Mouse (Mus musculus) layer of hippocampus, adult 8-10 months (tissue): ENCODE data around the gene Ogt. TPM values are rescaled to one million over a fixed set of nuclear protein-coding genes. Genes with fewer than 3 reads are reported as not detected.

Experiments
- DNase-seq, 2 experiments: peaks; one replicate each; pipeline ENCODE4 v3.0.0; 2022; ENCODE audit warnings: low spot score in 2 of 2
- total RNA-seq, 4 experiments: library from RNA; stranded (reverse); gene quantifications; 2 replicates each; pipeline ENCODE4 v1.2.4; 2022

Gene Ogt
- 100 to 1,000 TPM; 185 to 278 (median 222) TPM for total RNA-seq

DNA sequence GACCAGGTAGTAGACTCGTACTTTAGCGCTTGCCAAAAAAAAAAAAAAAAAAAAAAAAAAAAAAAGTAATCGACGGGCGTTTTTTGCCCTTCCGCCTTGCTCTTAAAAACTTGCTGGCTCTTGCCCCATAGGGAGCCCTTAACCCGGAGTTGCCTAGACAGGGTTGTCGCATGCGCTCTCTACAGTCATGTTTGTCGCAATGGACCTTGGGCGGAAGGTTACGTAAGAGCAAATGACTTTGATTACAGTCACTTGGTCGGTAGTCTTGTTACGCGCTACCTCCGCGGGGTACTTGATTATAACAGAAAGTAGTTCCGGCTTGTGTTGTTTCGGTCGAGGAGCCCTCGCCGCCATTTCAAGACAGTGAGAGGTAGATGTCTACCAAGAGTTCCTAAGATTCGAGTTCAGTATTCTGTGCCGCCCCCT lies at the start of gene Ogt:
Ogt (plus strand) TSS at position 320 of the 426 bp plus-strand sequence.
- DNase-seq = peak; percentile 87 to 93

DNA sequence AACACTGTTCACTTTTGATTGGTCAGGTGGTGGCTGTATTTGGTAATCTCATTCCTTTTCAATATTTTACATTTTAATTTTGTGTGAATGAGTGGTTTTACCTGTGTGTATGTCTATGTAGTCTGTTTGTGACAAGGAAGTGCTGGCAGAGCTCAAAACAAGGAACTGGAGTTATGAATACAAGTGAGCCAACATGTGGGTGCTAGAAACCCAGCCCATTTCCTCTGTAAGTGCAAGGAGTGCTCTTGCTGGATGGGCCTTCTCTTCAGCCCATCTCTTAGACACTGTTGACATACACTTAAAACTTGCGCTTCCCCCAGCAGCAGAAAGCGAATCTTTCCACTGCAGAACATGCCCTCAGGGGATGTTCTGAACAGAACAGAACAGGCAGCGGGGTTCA lies 23.7 kb upstream of the Ogt start:
- no peak for DNase-seq

DNA sequence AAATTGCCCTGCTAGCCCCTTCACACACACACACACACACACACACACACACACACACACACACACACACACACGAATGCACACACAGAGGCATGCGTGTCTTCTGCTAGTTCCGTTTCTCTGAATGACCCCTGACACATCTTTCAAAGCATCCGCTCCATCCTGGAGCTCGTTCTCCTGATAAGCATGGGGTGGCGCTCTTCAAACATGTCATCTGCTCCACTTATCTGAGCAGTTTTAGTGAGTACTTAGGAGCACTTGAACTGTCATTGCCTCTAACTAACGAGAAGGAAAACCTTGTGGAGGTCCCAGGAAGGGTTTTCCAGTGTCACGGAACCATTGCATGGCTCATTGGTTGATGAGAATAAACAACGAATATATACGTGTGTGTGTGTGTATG lies 22.0 kb upstream of the Ogt start:
- DNase-seq = no peak

DNA sequence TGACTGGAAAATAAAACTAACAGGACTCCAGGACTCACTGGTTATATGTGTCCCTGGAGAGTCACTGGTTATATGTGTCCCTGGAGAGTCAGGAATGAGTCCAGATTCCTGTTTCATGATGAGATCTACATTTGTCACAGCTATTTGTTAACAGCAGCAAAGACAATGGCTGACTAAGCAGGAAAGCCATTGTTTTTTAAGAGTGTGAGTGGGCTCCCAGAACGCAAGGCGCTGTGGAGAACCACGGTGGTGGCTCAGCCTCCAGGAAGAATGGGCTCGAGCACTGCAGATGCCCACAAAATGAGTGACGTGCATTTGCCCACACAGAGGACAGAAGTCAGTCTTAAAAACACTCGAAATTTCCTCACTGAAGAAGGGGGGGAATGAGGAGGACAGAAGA lies 19.5 kb upstream of the Ogt start:
- DNase-seq = no peak

DNA sequence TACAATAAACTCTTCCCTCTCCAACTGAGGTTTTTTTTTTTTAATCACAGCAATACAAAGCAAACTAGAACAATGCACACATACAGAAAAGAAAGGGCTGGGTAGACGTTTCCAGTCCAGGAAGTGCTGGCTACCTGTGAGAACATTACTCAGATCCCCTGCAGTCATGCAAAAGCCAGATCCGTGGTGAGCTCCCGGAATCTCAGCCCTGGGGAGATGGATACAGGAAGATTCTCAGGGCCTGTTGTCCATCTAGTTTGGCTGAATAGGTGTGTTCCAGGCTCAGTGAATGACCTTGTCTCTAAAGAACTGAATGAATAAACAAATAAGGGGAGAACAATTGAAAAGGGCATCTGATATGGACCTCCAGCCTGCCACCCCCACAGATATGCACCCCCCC lies 17.3 kb upstream of the Ogt start:
- DNase-seq = no peak

DNA sequence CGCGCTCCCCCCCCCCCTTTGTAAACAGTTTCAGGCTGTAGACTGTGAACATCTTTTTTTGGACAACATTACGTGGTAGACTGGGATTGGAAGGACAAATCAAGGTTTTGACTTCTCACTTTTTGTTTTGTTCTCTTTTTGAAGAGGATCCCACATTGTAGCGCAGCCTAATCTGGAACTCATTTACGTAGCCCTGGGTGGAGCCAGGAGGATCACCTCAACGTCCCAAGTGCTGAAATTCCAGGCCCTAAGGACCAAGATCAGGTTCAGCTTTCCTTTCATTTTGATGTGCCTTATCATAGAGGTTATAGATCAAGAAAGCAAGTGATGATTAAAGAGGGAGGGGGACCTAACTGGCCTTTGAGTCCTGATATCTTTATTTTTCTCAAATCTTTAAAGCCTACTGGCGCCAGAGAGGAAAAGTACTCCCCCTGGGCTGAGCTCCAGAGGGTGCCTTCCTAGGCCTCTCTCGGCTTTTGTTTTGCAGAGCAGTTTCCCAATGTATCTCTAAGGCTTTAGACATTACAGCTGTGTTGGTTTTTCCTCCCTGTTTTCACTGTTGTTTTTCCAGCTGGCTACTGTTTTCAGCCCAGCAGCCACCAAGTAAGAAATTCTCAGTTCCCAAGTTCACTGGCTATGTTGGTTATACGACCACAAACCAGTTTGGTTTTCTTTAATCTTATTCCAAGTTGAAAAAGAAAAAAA lies 2.9 kb upstream of the Ogt start:
- DNase-seq = no peak

DNA sequence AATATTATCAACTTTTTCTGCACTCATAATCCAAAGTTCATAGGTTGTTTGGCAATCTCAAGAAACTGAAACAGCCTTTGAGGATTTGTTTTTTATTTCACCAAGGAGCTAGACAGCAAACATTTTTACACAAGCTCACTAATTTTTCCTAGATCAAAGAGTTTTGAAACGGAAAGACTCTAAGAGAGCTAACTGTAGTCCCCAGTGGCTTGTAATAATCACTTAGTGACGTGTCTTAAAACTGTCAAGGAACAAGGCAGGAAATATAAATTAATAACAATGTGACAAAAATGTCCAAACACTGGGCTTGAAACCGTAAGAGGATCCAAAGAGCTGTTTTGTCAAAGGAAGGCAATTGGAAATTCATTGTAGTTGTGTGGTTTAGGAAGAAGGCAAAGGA lies 1.0 kb upstream of the Ogt start:
- DNase-seq = no peak

DNA sequence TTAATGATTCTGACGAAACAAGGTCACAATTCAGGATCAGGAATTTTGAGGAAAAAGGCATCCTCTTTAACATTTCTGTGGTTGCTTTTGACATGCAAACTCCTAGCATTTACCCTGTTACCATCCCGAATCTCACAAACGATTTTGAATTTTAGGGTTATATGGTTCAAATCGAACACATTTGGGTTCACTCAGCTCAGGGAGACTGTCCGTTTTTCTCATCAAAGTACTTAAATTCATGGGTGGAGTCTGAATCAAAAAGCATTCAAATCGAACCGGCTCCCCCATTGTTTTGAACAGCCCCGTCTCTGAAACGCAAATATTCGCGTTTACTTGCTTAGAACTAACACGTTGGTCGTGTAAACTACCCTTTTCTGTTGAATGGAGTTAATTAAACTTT lies 554 bp upstream of the Ogt start:
- no peak for DNase-seq

DNA sequence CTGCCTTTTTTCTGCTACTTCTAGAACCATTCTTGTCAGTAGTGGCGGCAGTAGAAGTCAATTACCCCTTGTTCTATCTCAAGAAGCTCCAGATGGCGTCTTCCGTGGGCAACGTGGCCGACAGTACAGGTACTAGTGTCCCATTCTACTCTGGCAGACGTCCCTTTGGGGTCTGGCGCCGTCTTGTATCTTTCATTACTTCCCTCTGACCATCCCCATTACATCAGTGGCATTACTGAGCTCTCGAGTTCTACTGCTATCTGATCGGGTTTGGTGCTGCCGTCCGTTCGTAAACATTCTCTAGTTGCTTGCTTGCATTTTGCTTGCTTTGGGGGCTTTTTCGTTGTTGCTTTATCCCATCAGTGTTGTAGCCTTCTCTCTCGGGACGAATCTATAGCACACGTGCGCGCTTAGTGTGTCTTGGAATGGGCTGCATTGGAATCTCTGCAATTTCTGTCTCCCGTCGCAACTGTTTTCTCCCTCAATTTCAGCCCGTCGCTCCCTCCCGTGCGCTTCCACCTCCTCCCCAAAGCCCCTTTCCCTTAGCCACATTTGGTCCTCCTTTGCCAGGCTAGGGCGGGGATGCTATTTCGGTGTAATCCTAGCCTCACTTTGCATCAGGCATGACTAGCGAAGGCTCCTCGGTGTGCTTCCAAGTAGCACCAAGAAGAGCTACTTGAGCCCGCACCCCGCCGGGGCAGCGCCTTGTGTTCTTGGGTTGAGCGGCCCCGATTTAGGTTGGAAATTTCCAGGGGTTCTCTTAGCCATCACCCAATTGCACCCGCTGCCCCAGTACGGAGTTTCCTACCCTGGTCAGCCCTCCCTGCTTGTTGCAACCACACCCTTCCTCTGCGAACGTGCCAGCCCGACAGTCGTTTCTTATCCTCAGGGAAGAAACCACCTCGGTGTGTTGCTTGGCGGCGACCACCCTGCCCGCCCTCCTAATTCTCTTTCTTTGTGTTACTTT lies 617 bp downstream of the Ogt start:
- DNase-seq = peak; percentile 9 to 14

DNA sequence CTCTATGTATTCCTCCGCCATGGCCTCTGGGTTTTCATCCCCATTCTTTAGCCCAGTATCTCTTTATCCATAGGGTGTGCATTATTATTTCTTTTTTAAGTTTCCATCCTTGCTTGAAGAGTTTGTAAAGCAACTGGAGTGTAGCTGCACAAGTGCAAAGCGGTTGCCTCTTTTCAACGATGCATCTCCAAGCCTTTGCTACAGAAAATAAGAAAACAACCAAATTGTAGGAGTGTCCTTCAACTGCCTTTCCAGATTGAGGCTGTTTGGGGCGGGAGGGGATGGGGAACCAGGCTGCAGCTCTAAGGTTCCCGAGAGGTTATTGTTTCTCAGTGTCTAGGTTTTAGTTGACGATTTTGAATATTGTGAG lies 1.3 kb downstream of the Ogt start:
- DNase-seq = no peak

DNA sequence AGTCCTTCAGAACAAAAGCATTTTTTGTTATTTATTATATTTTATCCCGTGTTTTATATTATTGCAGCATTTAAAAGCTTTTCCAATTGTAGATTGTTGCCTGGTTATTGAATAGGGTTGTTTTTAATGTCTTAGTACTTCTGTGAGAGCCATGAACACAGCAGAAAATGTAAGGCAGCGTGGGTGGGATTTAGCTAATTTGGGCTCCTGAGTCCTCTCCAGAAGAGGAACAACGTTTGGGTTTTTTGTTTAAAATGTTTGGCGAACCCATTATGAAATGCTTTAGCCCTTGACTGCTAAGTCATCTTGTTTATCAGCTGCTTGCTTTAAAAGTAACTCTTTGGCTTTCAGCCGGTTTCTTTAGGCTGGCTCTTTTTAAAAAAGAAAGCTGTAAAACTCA lies 2.2 kb downstream of the Ogt start:
- peak in 1 of 2 experiments; percentile 4 for DNase-seq

DNA sequence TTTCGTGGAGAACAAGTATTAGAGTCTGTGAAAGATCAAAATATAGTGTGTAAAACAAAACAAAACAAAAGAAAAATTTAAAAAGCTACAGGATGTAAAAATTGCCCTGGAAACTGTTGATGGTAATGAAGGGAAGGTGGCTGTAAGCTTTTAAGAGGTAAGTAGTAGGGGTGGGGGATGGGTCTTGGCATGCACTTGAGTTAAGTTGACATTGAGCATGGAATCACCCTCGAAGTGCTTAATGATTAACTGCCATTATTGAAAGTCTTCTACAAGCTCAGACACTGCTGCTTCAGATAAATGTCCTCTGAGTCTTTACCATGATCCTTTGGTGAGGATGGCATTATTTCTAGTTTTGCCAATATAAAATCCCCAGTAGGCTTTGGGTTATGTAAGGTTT lies 5.4 kb downstream of the Ogt start:
- DNase-seq = no peak

DNA sequence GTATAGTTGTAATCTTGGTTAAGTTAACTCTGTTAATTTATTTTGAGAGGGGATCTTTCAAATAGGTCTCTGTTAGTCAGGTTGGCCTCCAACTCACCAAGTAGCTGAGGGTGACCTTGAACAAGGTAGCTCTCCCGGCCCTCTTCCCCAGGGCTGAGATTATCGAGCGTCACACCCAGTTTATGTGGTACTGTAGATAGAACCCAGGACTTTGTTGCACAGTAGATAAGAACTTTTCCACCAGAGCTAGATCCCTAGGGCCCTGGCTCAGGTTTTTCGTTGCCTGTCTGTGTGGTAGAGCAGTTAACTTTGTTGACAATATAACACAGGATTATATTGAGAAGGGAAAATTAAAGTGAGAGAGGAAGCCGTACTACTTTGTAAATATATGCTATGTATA lies 6.8 kb downstream of the Ogt start:
- DNase-seq = no peak

DNA sequence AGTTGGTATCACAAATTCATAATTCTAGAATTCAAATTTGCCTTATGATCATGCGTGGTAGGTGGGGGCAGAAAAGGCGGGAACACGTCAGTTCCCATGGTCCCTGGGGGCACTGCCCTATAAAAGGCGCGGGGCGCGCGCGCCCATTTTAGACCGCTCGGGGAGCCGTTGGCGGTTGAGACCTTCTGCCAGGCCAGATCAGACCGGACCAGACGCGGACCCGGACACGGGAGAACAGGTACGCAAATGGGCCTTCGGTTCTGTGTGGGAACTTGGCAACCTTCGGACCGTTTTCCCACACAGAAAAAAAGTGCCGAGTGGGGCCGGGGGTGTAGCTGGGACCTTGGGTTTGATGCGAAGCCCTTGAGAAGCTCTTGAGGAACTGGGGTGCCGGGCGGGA lies 55.8 kb downstream of the Ogt start:
- DNase-seq = no peak

DNA sequence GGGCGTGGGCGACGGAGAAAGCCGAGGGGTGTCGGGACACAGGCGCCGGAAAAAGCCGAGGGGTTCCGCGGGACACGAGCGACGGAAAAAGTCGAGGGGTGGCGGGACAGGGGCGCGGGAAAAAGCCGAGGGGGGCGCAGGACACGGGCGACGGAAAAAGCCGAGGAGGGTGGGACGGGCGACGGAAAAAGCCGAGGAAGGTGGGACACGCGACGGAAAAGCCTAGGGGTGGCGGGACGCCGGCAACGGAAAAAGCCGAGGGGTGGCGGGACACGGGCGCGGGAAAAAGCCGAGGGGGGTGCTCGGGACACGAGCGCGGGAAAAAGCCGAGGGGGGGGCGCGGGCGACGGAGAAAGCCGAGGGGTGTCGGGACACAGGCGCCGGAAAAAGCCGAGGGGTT lies 57.7 kb downstream of the Ogt start:
- DNase-seq = no peak

DNA sequence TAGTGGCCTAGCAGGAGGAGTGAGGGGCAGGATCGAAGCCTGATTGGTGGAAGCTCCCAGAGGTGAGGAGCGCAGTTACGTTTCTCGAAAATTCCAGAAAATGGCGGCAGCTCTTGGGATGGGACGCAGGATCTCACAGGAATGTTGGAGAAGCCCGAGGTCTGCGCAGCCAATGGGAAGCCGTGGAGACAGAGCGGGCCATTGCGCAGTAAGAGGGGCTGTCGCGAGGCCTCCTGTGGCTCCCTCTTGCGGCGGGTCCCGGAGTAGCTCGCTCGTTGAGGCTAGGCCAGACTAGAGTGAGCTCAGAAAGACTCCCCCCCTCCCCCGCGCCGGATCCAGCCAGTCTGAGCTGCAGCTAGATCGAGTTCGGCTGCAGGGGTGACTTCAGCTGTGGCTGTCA lies 58.4 kb downstream of the Ogt start:
- no peak for DNase-seq

DNA sequence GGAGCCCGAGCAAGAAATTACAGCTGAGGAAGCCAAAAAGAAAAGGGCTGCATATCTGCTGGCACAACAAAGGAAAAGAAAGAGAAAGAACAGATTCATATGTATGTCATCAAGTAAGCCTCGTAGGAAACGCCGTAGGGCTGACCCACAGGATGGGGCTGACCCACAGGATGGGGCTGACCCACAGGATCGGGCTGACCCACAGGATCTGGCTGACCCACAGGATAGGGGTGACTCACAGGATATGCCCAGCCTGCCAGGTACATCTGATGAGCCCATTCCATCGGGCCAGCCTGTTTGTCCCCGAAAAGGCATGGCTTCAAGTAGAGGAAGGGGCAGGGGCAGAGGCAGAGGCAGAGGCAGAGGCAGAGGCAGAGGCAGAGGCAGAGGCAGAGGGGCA lies 65.3 kb downstream of the Ogt start:
- DNase-seq = no peak

DNA sequence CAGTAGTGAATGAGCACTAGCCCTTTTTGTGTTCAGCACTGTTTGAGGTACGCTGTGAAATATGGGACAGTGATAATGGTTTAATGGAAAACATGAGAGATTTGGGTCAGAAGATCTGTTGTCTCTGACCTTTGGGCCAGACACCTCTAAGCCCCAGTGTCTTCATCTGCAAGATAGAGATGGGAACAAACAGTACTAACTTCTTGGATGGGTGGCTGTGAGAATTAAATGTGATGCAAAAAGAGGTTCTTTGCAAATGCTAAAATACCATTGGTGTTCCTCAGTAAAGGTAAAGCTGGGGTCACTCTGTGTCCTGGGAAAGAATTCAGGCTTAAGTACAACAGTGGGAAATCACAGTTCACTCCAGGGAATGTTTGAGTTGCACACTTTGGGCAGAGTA lies 80.5 kb downstream of the Ogt start:
- no peak for DNase-seq

DNA sequence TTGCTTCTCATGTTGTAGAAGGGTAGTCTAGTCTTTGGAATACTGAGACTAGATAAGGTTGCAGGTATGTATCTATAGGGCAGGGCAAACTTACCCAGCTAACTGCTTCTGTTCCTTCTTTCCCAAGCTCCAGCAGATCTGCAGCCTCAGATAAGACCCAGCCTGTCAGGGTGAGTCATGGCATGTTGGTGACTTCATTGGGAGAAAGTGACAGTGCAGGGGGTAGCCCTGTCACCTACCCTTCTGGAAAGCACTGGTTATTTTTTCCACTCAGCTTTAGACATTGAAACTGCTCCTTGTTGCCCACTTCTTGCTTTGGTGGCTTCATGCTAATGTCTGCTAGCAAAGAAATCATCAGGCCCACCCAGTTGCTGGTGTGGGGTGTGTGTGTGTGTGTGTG lies 90.2 kb downstream of the Ogt start:
- DNase-seq = no peak

DNA sequence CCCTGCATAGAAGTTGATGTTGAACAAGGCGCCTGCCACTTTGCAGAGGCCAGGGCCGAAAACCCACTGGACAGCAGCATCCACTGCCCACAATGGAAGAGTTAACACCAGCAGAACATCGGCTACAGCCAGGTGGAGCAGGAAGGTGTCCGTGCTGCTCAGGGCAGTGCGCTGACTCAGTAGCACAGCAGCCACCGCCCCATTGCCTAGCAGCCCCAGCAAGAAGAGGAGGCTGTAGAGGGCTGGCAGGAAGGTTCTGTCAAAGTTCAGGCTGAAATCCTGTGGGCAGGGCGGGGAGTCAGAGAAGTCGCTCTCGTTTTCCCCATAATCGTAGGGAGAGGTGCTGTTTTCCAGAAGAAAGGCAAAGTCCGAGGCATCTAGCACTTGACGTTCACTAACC lies 92.8 kb downstream of the Ogt start:
- DNase-seq = no peak

DNA sequence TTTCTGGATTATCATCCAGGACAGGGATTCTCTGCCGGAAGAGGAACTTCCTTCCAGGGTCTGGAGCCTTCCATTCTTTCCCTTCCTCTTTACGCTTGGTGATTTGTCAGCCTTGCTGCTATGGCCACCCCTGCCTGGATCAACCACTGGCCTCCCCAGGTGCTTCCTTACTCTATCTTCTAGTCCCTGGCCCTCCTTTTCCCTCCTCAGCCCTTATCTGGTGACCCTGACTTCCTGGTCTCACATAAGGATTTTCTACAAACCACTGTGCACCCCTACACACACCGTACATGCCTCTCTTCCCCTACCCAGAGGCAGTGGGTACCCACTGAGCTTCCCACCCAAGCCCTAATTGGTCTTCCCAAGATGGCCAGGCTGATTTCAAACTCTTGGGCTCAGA lies 93.4 kb downstream of the Ogt start:
- DNase-seq = no peak

DNA sequence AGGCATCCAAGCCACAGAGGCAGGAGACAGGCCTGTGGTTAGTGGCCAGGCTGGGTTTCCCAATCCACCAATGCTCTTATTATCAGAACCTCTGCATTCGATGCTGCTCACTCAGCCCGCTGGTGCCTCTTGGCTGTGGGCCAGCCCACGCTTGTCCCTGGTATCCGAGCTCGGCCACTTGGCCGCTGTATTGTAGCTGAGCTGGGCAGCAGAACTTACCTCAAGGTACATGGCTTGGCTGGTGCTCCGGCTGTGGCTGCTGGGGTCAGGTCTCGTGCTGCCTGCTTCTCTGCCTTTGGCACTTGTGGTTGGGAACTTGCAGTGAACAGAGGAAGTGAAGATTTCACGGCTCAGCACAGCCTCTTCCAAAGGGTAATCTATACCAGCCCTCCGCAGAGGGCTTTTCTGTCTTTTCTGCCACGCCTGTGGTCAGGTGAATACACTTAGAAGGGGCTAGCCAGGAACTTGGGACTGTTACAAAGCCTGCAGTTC lies 94.0 kb downstream of the Ogt start, which contains the start of gene Cxcr3:
Cxcr3 (minus strand) TSS at position 442 of the 492 bp plus-strand sequence.
- no peak for DNase-seq
